In genomic region chr17:34377450-34378209, GRCm38 (mm10) we compare ENCODE assay signal across 35 mouse cellular contexts. TPM values are rescaled to one million over a fixed set of nuclear protein-coding genes. Genes with fewer than 3 reads are reported as not detected.
DNase-seq lines count a peak whose midpoint lies in the region; ATAC-seq and TF ChIP-seq lines count a peak whose summit lies in the region.
"Had no signal": no experiment of that assay in that cellular context is flagged by ENCODE, and none has a peak within 500 bp of the region (broad histone marks: within the 10 kb centered on the region; RNA-seq: fewer than 3 reads in every experiment).

No protein-coding gene starts in this region.

- H3K36me3 ChIP-seq in forebrain, postnatal 0 days (ENCODE audit: insufficient read depth): no peaks in the 10 kb centered on the region
- H3K36me3 ChIP-seq in forebrain, embryonic 14.5 days (ENCODE audit: control insufficient read depth, insufficient read depth, low read length): no peaks in the 10 kb centered on the region
- no peaks in the 10 kb centered on the region for H3K36me3 ChIP-seq in midbrain, postnatal 0 days (ENCODE audit: insufficient read depth, low read length)
- H3K36me3 ChIP-seq in midbrain, embryonic 15.5 days (replicated peaks): no peaks in the 10 kb centered on the region
- peaks cover 29% of the 10 kb centered on the region for H3K36me3 ChIP-seq in small intestine, adult 2 months (ENCODE audit: control insufficient read depth, insufficient read depth, low read length)
- H3K36me3 ChIP-seq: embryonic facial prominence, embryonic 12.5 days; forebrain, embryonic 15.5 days; heart, embryonic 15.5 days; hindbrain, embryonic 13.5 days; liver, embryonic 15.5 days; lung, embryonic 15.5 days had no signal

- no peak overlapping the region for H3K4me2 ChIP-seq in forebrain, postnatal 0 days (ENCODE audit: low read depth)
- H3K4me2 ChIP-seq in forebrain, embryonic 14.5 days (ENCODE audit: low read length): no peak overlapping the region
- H3K4me2 ChIP-seq in midbrain, postnatal 0 days (ENCODE audit: low read depth, low read length, poor library complexity, severe bottlenecking): no peak overlapping the region
- no peak overlapping the region for H3K4me2 ChIP-seq in midbrain, embryonic 15.5 days
- H3K4me2 ChIP-seq: embryonic facial prominence, embryonic 12.5 days; forebrain, embryonic 15.5 days; heart, embryonic 15.5 days; hindbrain, embryonic 13.5 days; liver, embryonic 15.5 days; lung, embryonic 15.5 days had no signal

- peak; percentile 17; the same call in 1 of the 2 replicates for TF ChIP-seq CTCF in forebrain, postnatal 0 days (IDR thresholded peaks at IDR 0.05; ENCODE audit: low read depth)
- TF ChIP-seq CTCF in midbrain, postnatal 0 days (IDR thresholded peaks at IDR 0.05): peak; percentile 37
- TF ChIP-seq CTCF in small intestine, adult 2 months (IDR thresholded peaks at IDR 0.05; ENCODE audit: extremely low read depth, insufficient read length, insufficient replicate concordance, low read depth, low read length): no peak

- no peaks in the 10 kb centered on the region for H3K27me3 ChIP-seq in forebrain, postnatal 0 days (ENCODE audit: insufficient read depth, low read length)
- H3K27me3 ChIP-seq in forebrain, embryonic 14.5 days (replicated peaks; ENCODE audit: control insufficient read depth, insufficient read depth, low read length): no peaks in the 10 kb centered on the region
- H3K27me3 ChIP-seq in midbrain, postnatal 0 days (ENCODE audit: insufficient read depth, low read length): no peaks in the 10 kb centered on the region
- no peaks in the 10 kb centered on the region for H3K27me3 ChIP-seq in midbrain, embryonic 15.5 days (replicated peaks)
- H3K27me3 ChIP-seq in small intestine, adult 2 months (ENCODE audit: control insufficient read depth, insufficient read depth, low read length): no peaks in the 10 kb centered on the region
- H3K27me3 ChIP-seq: embryonic facial prominence, embryonic 12.5 days; hindbrain, embryonic 13.5 days; liver, embryonic 15.5 days; lung, embryonic 15.5 days had no signal

- H3K9me3 ChIP-seq in forebrain, postnatal 0 days (ENCODE audit: low read length): no peaks in the 10 kb centered on the region
- H3K9me3 ChIP-seq in forebrain, embryonic 14.5 days (replicated peaks; ENCODE audit: control insufficient read depth, low read length): no peaks in the 10 kb centered on the region
- no peaks in the 10 kb centered on the region for H3K9me3 ChIP-seq in midbrain, postnatal 0 days (ENCODE audit: low read length)
- H3K9me3 ChIP-seq in midbrain, embryonic 15.5 days: no peaks in the 10 kb centered on the region
- H3K9me3 ChIP-seq: embryonic facial prominence, embryonic 12.5 days; forebrain, embryonic 15.5 days; heart, embryonic 15.5 days; hindbrain, embryonic 13.5 days; liver, embryonic 15.5 days; lung, embryonic 15.5 days had no signal

- 58% methylated on average over 6 of the region's 6 CpGs for WGBS in forebrain, postnatal 0 days
- 59% methylated on average over 6 of the region's 6 CpGs for WGBS in forebrain, embryonic 14.5 days
- WGBS in midbrain, postnatal 0 days: 61% methylated on average over 6 of the region's 6 CpGs
- WGBS in midbrain, embryonic 15.5 days: 70% methylated on average over 6 of the region's 6 CpGs
- WGBS in small intestine, adult 2 months: 10% methylated on average over 6 of the region's 6 CpGs

- TF ChIP-seq POLR2A in small intestine, adult 2 months (IDR thresholded peaks at IDR 0.05; ENCODE audit: low read depth, low read length): no peak

- H3K4me1 ChIP-seq in forebrain, postnatal 0 days (ENCODE audit: insufficient read depth): no peaks in the 10 kb centered on the region
- no peaks in the 10 kb centered on the region for H3K4me1 ChIP-seq in forebrain, embryonic 14.5 days (ENCODE audit: control insufficient read depth, insufficient read depth, low read length)
- H3K4me1 ChIP-seq in midbrain, postnatal 0 days (ENCODE audit: insufficient read depth, low read length): no peaks in the 10 kb centered on the region
- H3K4me1 ChIP-seq in midbrain, embryonic 15.5 days: no peaks in the 10 kb centered on the region
- H3K4me1 ChIP-seq in small intestine, adult 2 months (ENCODE audit: control insufficient read depth, insufficient read depth, insufficient read length, low read length): peaks cover 14% of the 10 kb centered on the region
- H3K4me1 ChIP-seq: embryonic facial prominence, embryonic 12.5 days; forebrain, embryonic 15.5 days; heart, embryonic 15.5 days; hindbrain, embryonic 13.5 days; liver, embryonic 15.5 days; lung, embryonic 15.5 days had no signal

- no peak overlapping the region for H3K9ac ChIP-seq in forebrain, postnatal 0 days
- H3K9ac ChIP-seq in forebrain, embryonic 14.5 days (ENCODE audit: low read length): no peak overlapping the region
- H3K9ac ChIP-seq in midbrain, postnatal 0 days (replicated peaks; ENCODE audit: low read length, poor library complexity, severe bottlenecking): no peak overlapping the region
- H3K9ac ChIP-seq in midbrain, embryonic 15.5 days: no peak overlapping the region
- H3K9ac ChIP-seq: embryonic facial prominence, embryonic 12.5 days; forebrain, embryonic 15.5 days; heart, embryonic 15.5 days; hindbrain, embryonic 13.5 days; liver, embryonic 15.5 days; lung, embryonic 15.5 days had no signal

- ATAC-seq in forebrain, postnatal 0 days: no peak
- no peak for ATAC-seq in forebrain, embryonic 14.5 days
- ATAC-seq in midbrain, postnatal 0 days (ENCODE audit: low FRiP score): no peak
- no peak for ATAC-seq in midbrain, embryonic 15.5 days (replicated peaks)
- ATAC-seq in common myeloid progenitor, adult 5-6 weeks (replicated peaks; ENCODE audit: low read depth, poor library complexity, severe bottlenecking): peak; percentile 13; the same call in 1 of the 2 replicates
- ATAC-seq: forebrain, embryonic 15.5 days had no signal

- no peak overlapping the region for H3K4me3 ChIP-seq in forebrain, postnatal 0 days (ENCODE audit: low read depth, low read length)
- H3K4me3 ChIP-seq in forebrain, embryonic 14.5 days (ENCODE audit: low read depth, low read length): no peak overlapping the region
- no peak overlapping the region for H3K4me3 ChIP-seq in midbrain, postnatal 0 days (ENCODE audit: low read depth, low read length)
- H3K4me3 ChIP-seq in midbrain, embryonic 15.5 days: no peak overlapping the region
- H3K4me3 ChIP-seq in small intestine, adult 2 months (ENCODE audit: low read depth, low read length): peak overlapping the region; percentile 79
- H3K4me3 ChIP-seq: embryonic facial prominence, embryonic 12.5 days; forebrain, embryonic 15.5 days; gastrocnemius, adult 2 months; heart, embryonic 15.5 days; hindbrain, embryonic 13.5 days; liver, embryonic 15.5 days; lung, embryonic 15.5 days had no signal

- no peak overlapping the region for H3K27ac ChIP-seq in forebrain, postnatal 0 days (ENCODE audit: low read depth, low read length)
- H3K27ac ChIP-seq in forebrain, embryonic 14.5 days (ENCODE audit: low read depth, low read length): no peak overlapping the region
- no peak overlapping the region for H3K27ac ChIP-seq in midbrain, postnatal 0 days (ENCODE audit: low read depth, low read length)
- no peak overlapping the region for H3K27ac ChIP-seq in midbrain, embryonic 15.5 days
- H3K27ac ChIP-seq in small intestine, adult 2 months (ENCODE audit: insufficient read depth, low read depth, low read length): peak overlapping the region; percentile 94
- H3K27ac ChIP-seq: embryonic facial prominence, embryonic 12.5 days; forebrain, embryonic 15.5 days; gastrocnemius, adult 2 months; heart, embryonic 15.5 days; hindbrain, embryonic 13.5 days; liver, embryonic 15.5 days; lung, embryonic 15.5 days had no signal

- DNase-seq in forebrain, postnatal 0 days: no peak
- DNase-seq in forebrain, embryonic 14.5 days (ENCODE audit: low spot score): no peak
- no peak for DNase-seq in midbrain, postnatal 0 days (ENCODE audit: low spot score)
- no peak for DNase-seq in left cerebral cortex, adult 9 months (ENCODE audit: low spot score in 2 of 2)
- no peak for DNase-seq in lung, postnatal 10 days
- DNase-seq: adrenal gland, postnatal 36 days; cerebellum, adult 2 months; cerebellum, postnatal 25 days; embryo, embryonic 11 days; gastrocnemius, adult 2 months; heart, postnatal 36 days; kidney, adult 2 months; kidney, postnatal 4 days; liver; lung, postnatal 4 days; midbrain, embryonic 14.5 days; right cerebral cortex, postnatal 4 days; thymus, adult 2 months; thymus, postnatal 36 days had no signal

RNA-seq across cellular contexts. Expression of gene Btnl1, which starts 0.7 kb away (rescaled TPM):
- total RNA-seq in forebrain, postnatal 0 days (2014; rRNA removed): not detected in 2 replicates
- not detected in 2 replicates for polyA plus RNA-seq in forebrain, postnatal 0 days (2015; fragmentation: Nextera tagmentation; extraction: Ambion mirVana)
- not detected in 2 replicates for polyA plus RNA-seq in forebrain, embryonic 14.5 days (2014; fragmentation: Nextera tagmentation; extraction: Ambion mirVana)
- total RNA-seq in midbrain, postnatal 0 days (2014; rRNA removed): not detected in 2 replicates
- not detected in 2 replicates for polyA plus RNA-seq in midbrain, postnatal 0 days (2015; fragmentation: Nextera tagmentation; extraction: Ambion mirVana)
- not detected in 2 replicates for polyA plus RNA-seq in midbrain, embryonic 15.5 days (2015; fragmentation: Nextera tagmentation; extraction: Ambion mirVana)
- not detected in 2 replicates for total RNA-seq in common myeloid progenitor, adult 5-6 weeks (2017)
- 78.7 and 178 TPM in 2 replicates for polyA plus RNA-seq in small intestine, adult 2 months (2012; rRNA removed)
- total RNA-seq: adrenal gland, adult 18-20 months; adrenal gland, postnatal 36 days; gastrocnemius, adult 2 months; gastrocnemius, postnatal 4 days; heart, postnatal 36 days; left cerebral cortex, postnatal 14 days had no signal
- polyA plus RNA-seq: cerebellum, adult 2 months; embryonic facial prominence, embryonic 12.5 days; forebrain, embryonic 15.5 days; heart, embryonic 15.5 days; hindbrain, embryonic 13.5 days; kidney, adult 2 months; kidney, embryonic 16.5 days; limb, embryonic 11.5 days; liver, embryonic 15.5 days; lung, embryonic 15.5 days; midbrain, embryonic 14.5 days; neural tube, embryonic 11.5 days had no signal

RNA-seq across cellular contexts. Expression of gene BC051142, which starts 21.0 kb away (rescaled TPM):
- total RNA-seq in forebrain, postnatal 0 days (2014; rRNA removed): 6.5 and 9.0 TPM in 2 replicates
- polyA plus RNA-seq in forebrain, postnatal 0 days (2015; fragmentation: Nextera tagmentation; extraction: Ambion mirVana): 4.4 and 5.5 TPM in 2 replicates
- polyA plus RNA-seq in forebrain, embryonic 14.5 days (2014; fragmentation: Nextera tagmentation; extraction: Ambion mirVana): 3.7 and 4.2 TPM in 2 replicates
- total RNA-seq in midbrain, postnatal 0 days (2014; rRNA removed): 2.0 and 9.2 TPM in 2 replicates
- polyA plus RNA-seq in midbrain, postnatal 0 days (2015; fragmentation: Nextera tagmentation; extraction: Ambion mirVana): 6.7 and 7.8 TPM in 2 replicates
- polyA plus RNA-seq in midbrain, embryonic 15.5 days (2015; fragmentation: Nextera tagmentation; extraction: Ambion mirVana): 5.8 and 7.1 TPM in 2 replicates
- total RNA-seq in common myeloid progenitor, adult 5-6 weeks (2017): 4.2 and 6.4 TPM in 2 replicates
- not detected in 2 replicates for polyA plus RNA-seq in small intestine, adult 2 months (2012; rRNA removed)
- total RNA-seq: heart, postnatal 36 days had no signal
- polyA plus RNA-seq: heart, embryonic 15.5 days; liver, embryonic 15.5 days had no signal

RNA-seq across cellular contexts. Expression of gene Btnl2, which starts 23.0 kb away (rescaled TPM):
- not detected in 2 replicates for total RNA-seq in forebrain, postnatal 0 days (2014; rRNA removed)
- not detected in 2 replicates for polyA plus RNA-seq in forebrain, postnatal 0 days (2015; fragmentation: Nextera tagmentation; extraction: Ambion mirVana)
- not detected in 2 replicates for polyA plus RNA-seq in forebrain, embryonic 14.5 days (2014; fragmentation: Nextera tagmentation; extraction: Ambion mirVana)
- not detected in 2 replicates for total RNA-seq in midbrain, postnatal 0 days (2014; rRNA removed)
- polyA plus RNA-seq in midbrain, postnatal 0 days (2015; fragmentation: Nextera tagmentation; extraction: Ambion mirVana): not detected in 2 replicates
- not detected in 2 replicates for polyA plus RNA-seq in midbrain, embryonic 15.5 days (2015; fragmentation: Nextera tagmentation; extraction: Ambion mirVana)
- total RNA-seq in common myeloid progenitor, adult 5-6 weeks (2017): not detected in 2 replicates
- 43.4 and 105 TPM in 2 replicates for polyA plus RNA-seq in small intestine, adult 2 months (2012; rRNA removed)
- polyA plus RNA-seq: cerebellum, adult 2 months; embryonic facial prominence, embryonic 12.5 days; heart, embryonic 15.5 days; hindbrain, embryonic 13.5 days; kidney, embryonic 16.5 days; limb, embryonic 11.5 days; midbrain, embryonic 14.5 days; neural tube, embryonic 11.5 days had no signal

RNA-seq across cellular contexts. Expression of gene H2-Eb2, which starts 52.2 kb away (rescaled TPM):
- 0.15 TPM in 1 of 2 replicates, not detected in the other for total RNA-seq in forebrain, postnatal 0 days (2014; rRNA removed)
- 0.04 TPM in 1 of 2 replicates, not detected in the other for polyA plus RNA-seq in forebrain, postnatal 0 days (2015; fragmentation: Nextera tagmentation; extraction: Ambion mirVana)
- not detected in 2 replicates for polyA plus RNA-seq in forebrain, embryonic 14.5 days (2014; fragmentation: Nextera tagmentation; extraction: Ambion mirVana)
- total RNA-seq in midbrain, postnatal 0 days (2014; rRNA removed): 0.22 and 0.33 TPM in 2 replicates
- polyA plus RNA-seq in midbrain, postnatal 0 days (2015; fragmentation: Nextera tagmentation; extraction: Ambion mirVana): 0.06 and 0.09 TPM in 2 replicates
- 0.08 and 0.19 TPM in 2 replicates for polyA plus RNA-seq in midbrain, embryonic 15.5 days (2015; fragmentation: Nextera tagmentation; extraction: Ambion mirVana)
- total RNA-seq in common myeloid progenitor, adult 5-6 weeks (2017): not detected in 2 replicates
- 0.44 and 1.2 TPM in 2 replicates for polyA plus RNA-seq in small intestine, adult 2 months (2012; rRNA removed)
- total RNA-seq: adrenal gland, adult 18-20 months; adrenal gland, postnatal 36 days; gastrocnemius, adult 2 months; gastrocnemius, postnatal 4 days; heart, postnatal 36 days; left cerebral cortex, postnatal 14 days had no signal
- polyA plus RNA-seq: embryonic facial prominence, embryonic 12.5 days; heart, embryonic 15.5 days; liver, embryonic 15.5 days; midbrain, embryonic 14.5 days; neural tube, embryonic 11.5 days; stomach, embryonic 16.5 days had no signal

Comparison
In these comparisons a context has a peak if more than half of its experiments do, and no peak if none do; other contexts are left out.
1. RNA of gene Btnl1, which starts 0.7 kb away (polyA plus RNA-seq): 78.7 to 178 TPM in small intestine, adult 2 months; not detected in midbrain, embryonic 15.5 days, not detected in forebrain, postnatal 0 days, not detected in forebrain, embryonic 14.5 days and not detected in midbrain, postnatal 0 days; every median in the first group is over 10 times any median in the second.
2. RNA of gene Btnl2, which starts 23.0 kb away (polyA plus RNA-seq): 43.4 to 105 TPM in small intestine, adult 2 months; not detected in forebrain, postnatal 0 days, not detected in midbrain, postnatal 0 days, not detected in forebrain, embryonic 14.5 days and not detected in midbrain, embryonic 15.5 days; every median in the first group is over 10 times any median in the second.